Mouse (Mus musculus) gastrocnemius, postnatal 4 days (tissue): ENCODE measurements around the gene Ldlrad3. TPM values are rescaled to one million over a fixed set of nuclear protein-coding genes. Genes with fewer than 3 reads are reported as not detected.
A peak's percentile ranks its signal among the peaks of the same experiment; 100 is the strongest.

Experiments used
- DNase-seq, 2 experiments: peaks; one replicate each; pipeline ENCODE4 v3.0.0; 2021 to 2022; ENCODE audit warnings: low spot score in 2 of 2, mixed read lengths in 2 of 2
- total RNA-seq, 2 experiments: library from RNA; stranded (reverse); gene quantifications; 2 replicates each; pipeline ENCODE4 v1.2.3; 2021

The Ldlrad3 gene
- total RNA-seq, 2 experiments from 2014 or later, result 26.3 to 27.1 TPM

- no peak for DNase-seq
These were observed 147.1 kb downstream of the Ldlrad3 start for GRCm38 (mm10) chr2:102038895-102039667.

DNA sequence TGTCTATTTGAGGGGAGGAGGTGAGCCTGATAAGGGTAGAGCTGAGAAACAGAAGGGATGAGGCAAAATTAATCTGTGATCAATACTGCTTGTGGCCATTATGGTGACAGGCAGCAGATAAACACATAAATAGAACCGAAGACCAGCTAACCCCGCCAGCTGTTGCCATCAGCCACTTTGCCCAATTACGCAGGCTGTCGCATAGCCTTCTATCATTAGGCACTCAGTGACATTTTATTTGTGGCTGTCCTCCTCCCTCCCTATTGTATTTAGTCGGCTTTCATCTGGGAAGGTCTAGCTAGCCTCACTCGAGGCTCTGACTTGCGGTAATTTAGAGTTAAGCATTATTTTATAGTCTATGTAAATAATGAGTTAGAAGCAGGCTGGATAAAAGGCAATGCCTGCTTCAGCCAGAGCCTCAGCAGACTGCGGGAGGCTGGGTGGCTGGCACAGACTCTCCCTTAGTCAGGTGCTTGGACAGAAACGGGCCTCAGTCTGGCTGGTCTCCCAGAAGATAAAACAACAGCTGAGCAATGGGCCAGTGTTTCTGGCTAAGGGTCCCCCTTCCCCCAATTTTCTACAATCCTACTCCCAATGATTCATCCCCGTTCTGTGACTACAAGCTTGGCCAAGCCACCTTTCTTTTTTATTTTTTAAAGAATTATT lies 147.8 kb downstream of the Ldlrad3 start:
- peak in 1 of 2 experiments; percentile 72 for DNase-seq

- DNase-seq, result no peak
These were observed 149.3 kb downstream of the Ldlrad3 start for GRCm38 (mm10) chr2:102036665-102037511.

GRCm38 (mm10) chr2:102034513-102034879 lies 151.7 kb downstream of the Ldlrad3 start:
- no peak for DNase-seq

GRCm38 (mm10) chr2:102033818-102034512 lies 152.2 kb downstream of the Ldlrad3 start:
- DNase-seq, result no peak

- peak in 1 of 2 experiments; percentile 25 for DNase-seq
These were observed 153.4 kb downstream of the Ldlrad3 start for GRCm38 (mm10) chr2:102032713-102033343.

- peak; percentile 31 to 64 for DNase-seq
These were observed 155.5 kb downstream of the Ldlrad3 start for GRCm38 (mm10) chr2:102030652-102031051.

DNA sequence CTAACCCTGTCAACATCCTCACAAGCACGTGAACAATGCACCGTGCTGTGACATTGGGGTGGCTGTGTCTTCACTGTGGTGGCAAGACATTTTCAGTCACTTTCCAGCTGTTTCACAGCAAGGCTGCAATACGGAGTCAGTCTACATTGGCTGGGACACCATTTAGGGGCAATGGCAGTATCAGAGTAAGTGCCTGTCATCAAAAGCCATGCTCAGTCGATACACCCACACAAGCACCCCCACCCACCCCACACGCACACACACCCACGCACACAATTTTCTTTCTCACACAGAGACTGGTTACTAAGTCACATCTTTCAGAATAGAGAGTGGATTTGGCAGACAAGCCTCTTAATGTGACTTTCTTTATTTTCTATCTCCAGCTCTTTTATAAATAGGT lies 156.0 kb downstream of the Ldlrad3 start:
- no peak for DNase-seq

DNA sequence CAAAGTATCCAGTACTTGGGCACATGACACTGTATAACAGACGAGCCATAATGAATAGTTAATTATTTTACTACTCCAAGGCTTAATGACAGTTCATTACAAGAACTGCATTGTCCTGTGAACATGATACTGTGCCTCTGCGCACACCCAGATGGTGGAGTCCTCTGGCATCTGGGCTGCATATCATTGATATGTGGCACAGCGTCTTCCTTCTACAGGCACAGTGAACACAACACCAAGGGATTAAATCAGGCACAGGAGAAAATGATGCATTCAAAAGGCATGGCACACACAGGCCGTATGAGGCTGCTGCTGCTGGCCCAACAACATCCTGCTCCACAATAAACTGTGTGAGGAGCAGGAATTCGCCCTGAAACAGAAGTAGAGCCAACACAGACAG lies 156.5 kb downstream of the Ldlrad3 start:
- DNase-seq, result no peak

DNA sequence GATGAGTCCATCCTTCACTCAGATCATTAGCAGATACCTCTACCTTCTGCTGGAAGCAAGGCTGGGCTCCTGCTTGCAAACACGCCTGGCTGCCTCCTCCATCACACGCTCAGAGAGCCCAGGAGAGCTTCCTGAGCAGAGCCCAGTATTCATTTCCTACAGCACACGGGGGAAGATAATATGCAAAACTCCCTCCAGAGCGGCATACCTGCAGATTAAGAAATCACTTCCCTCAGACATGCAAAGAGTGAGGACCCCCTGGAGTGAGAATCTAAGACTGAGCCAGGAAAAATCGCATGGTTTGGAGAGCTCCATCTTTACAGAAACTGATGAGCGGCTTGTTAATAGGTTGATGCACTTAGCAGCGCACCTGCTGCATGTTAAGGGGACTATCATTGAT lies 158.9 kb downstream of the Ldlrad3 start:
- no peak for DNase-seq

DNA sequence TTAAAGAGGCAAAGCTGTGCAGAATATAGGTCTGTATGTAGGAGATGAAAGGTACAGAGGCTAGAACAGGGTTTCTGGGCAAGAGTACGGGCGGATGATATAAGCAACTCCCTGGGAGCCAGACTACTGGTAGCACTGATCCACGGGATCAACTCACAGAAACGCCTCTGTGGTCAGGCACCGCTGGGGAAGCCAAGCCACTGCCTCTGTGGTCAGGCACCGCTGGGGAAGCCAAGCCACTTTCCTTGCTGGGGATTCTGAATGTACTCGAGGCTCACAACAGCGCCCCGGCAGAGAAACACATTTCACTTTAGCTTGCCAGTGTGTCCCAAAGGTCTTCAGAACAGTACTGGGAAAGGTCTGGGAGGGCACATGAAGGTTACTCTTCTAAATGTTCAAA lies 160.0 kb downstream of the Ldlrad3 start:
- DNase-seq, result no peak

DNA sequence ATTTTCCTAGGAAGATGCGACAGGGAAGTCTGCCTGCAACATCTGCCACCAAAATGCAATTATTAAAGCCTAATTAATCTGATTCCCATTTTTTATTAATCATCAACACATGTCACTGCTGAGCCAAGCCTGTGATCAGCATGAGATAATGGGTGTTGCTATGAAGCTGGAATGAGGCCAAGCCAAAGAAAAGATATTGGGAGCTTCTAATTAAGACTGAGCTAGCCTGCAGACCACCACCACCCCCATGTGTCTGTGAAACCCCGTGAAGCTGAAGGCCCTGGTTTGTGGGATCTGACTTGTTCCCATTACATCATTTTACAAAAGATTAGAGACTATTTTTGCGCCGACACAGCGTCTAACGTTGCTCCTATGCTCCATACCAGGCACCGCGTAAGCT lies 161.7 kb downstream of the Ldlrad3 start:
- no peak for DNase-seq

- DNase-seq, result no peak
These were observed 164.7 kb downstream of the Ldlrad3 start for GRCm38 (mm10) chr2:102021371-102022084.

DNA sequence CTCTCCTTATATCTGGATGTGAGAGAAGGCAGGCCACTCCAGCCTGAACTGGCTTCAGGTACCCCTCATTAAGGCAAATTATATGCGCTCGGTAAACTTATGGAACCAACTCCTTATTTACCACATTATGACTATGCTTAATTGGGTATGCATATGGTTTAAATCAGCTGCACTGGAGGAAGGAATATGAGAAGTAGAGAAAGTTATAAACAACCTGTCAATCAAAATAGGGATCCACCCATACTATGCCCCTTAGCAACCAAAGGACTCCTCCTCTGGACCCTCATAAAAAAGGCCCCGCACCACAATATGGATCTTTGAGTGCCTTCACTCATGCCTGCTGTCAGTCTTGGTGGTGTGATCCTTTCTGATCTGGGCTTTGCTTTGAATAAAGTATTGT lies 165.6 kb downstream of the Ldlrad3 start:
- no peak for DNase-seq

- no peak for DNase-seq
These were observed 171.6 kb downstream of the Ldlrad3 start for GRCm38 (mm10) chr2:102014538-102015113.

DNA sequence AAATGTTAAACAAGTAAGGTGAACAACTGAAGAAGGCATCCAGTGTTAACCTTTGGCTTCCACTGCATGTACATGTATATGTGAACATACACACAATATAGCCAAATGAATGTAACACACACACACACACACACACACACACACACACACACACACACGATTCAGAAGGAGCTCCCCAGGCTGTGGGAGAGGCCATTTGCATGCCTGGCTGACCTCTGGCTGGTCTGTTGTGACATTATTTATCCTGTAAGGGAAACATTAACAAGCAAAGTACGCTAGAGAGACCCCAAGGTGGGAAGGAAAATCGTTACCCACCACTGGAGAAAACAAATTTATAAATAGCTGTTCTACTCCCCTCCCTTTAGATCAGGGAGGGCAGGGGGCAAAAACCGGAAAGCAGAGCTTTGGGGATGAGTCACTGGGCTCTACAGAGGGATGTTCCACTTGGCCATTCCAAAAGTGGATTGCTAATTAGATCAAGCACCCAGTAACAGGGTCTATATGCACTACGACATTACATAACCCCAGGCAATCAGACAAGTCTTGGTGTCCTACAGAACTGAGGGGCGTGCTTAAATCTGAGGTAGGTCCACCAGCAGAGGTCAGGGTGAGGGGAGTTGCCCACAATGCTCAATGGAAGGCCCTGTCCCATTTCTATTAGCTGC lies 174.7 kb downstream of the Ldlrad3 start:
- DNase-seq, result no peak

- no peak for DNase-seq
These were observed 176.4 kb downstream of the Ldlrad3 start for GRCm38 (mm10) chr2:102009766-102010265.

- no peak for DNase-seq
These were observed 180.0 kb downstream of the Ldlrad3 start for GRCm38 (mm10) chr2:102006143-102006542.
